Mouse (Mus musculus) erythroblast, embryonic 14.5 days (primary cell): ENCODE results near the gene 1700014D04Rik.

Experiments
- GATA1 ChIP-seq: IDR thresholded peaks from 2 replicates; pipeline ENCODE4 v1.6.1; 2012; ENCODE audit warnings: low read length, inconsistent platforms, mixed read lengths
- TAL1 ChIP-seq: IDR thresholded peaks from 3 replicates; pipeline ENCODE4 v1.6.1; 2012; ENCODE audit warnings: low read length, inconsistent platforms, mixed read lengths

- TF ChIP-seq GATA1 (no peak), TAL1 (no peak)
Measured at GRCm38 (mm10) chr13:59779213-59779612, 32.7 kb upstream of the 1700014D04Rik start.
